Mouse (Mus musculus) erythroblast, embryonic 14.5 days (primary cell): ENCODE data around the gene Klhl29.

ENCODE experiments used
- GATA1 ChIP-seq: IDR thresholded peaks from 2 replicates; pipeline ENCODE4 v1.6.1; 2012; ENCODE audit warnings: low read length, inconsistent platforms, mixed read lengths
- TAL1 ChIP-seq: IDR thresholded peaks from 3 replicates; pipeline ENCODE4 v1.6.1; 2012; ENCODE audit warnings: low read length, inconsistent platforms, mixed read lengths

DNA sequence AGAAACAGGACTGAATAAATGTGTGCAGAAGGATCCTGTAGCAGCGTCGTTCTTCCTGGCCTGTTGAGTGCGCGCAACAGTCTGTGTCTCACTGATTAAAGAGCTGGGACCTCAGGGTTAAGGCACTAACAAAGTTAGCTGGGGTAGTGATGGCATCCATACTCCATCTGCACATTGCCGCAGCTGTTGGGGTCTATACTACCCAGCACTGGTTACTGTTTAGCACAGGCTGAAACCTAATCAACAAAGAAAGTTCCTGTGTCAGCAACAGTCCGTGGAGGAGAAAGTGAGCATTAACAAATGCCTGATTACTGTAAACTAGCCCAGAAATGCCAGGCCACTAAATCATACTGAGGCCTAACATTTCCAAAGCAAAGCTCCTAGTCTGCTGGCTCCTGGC lies 30.4 kb downstream of the Klhl29 start:
- TF ChIP-seq GATA1 (no peak), TAL1 (no peak)
